Comparison of ENCODE assay signal across 7 mouse cellular contexts in the genomic region with DNA sequence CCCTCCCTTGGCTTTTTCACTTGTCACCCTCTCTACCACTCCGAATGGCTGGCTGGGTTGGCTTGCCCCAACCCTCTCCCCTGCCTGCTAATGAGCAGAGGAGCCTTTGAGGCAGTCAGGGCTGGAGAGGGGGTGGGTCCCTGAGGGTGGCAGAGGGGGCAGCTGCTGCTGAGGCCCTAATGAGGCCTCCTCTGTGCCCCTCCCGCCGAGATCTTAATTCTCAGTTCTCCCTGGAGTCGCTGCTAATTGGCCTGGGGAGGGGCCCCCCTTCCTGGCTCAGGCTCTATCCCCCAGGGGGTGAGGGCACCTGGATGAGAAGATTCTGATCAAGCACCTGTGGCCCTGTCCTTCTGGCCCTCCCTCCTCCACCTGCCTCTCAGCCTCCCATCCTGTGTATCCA. TPM values are rescaled to one million over a fixed set of nuclear protein-coding genes. Genes with fewer than 3 reads are reported as not detected.
DNase-seq lines count a peak whose midpoint lies in the region; ATAC-seq and TF ChIP-seq lines count a peak whose summit lies in the region.

No protein-coding gene starts in this region.

- H3K9ac ChIP-seq in liver, embryonic 12.5 days, result no peak overlapping the region
- no peak overlapping the region for H3K9ac ChIP-seq in liver, postnatal 0 days (replicated peaks)
- 0 out of 2 replicates have a peak overlapping the region, but pooled peaks have one; percentile 21 for H3K9ac ChIP-seq in forebrain, embryonic 12.5 days
- H3K9ac ChIP-seq in stomach, embryonic 15.5 days, result no peak overlapping the region

- H3K27me3 ChIP-seq in liver, embryonic 12.5 days (replicated peaks), result peaks cover 74% of the 10 kb centered on the region
- H3K27me3 ChIP-seq in liver, postnatal 0 days (ENCODE audit: insufficient read depth, low read length), result peaks cover 41% of the 10 kb centered on the region
- H3K27me3 ChIP-seq in forebrain, embryonic 12.5 days, result peaks cover 44% of the 10 kb centered on the region
- peaks cover 22% of the 10 kb centered on the region for H3K27me3 ChIP-seq in limb, embryonic 10.5 days (ENCODE audit: low read depth, poor library complexity, severe bottlenecking)
- 0 out of 2 replicates have a peak, but pooled peaks cover 4% of the 10 kb centered on the region for H3K27me3 ChIP-seq in stomach, embryonic 15.5 days (replicated peaks)

- TF ChIP-seq EP300 in liver, postnatal 0 days (IDR thresholded peaks at IDR 0.05; ENCODE audit: low read depth), result no peak

- H3K36me3 ChIP-seq in liver, embryonic 12.5 days, result no peaks in the 10 kb centered on the region
- H3K36me3 ChIP-seq in liver, postnatal 0 days (replicated peaks; ENCODE audit: insufficient read depth, low read length), result no peaks in the 10 kb centered on the region
- H3K36me3 ChIP-seq in forebrain, embryonic 12.5 days (replicated peaks), result no peaks in the 10 kb centered on the region
- H3K36me3 ChIP-seq in limb, embryonic 10.5 days, result peaks cover 20% of the 10 kb centered on the region
- H3K36me3 ChIP-seq in stomach, embryonic 15.5 days, result no peaks in the 10 kb centered on the region

- H3K9me3 ChIP-seq in liver, embryonic 12.5 days (replicated peaks), result no peaks in the 10 kb centered on the region
- no peaks in the 10 kb centered on the region for H3K9me3 ChIP-seq in liver, postnatal 0 days (ENCODE audit: low read length)
- no peaks in the 10 kb centered on the region for H3K9me3 ChIP-seq in forebrain, embryonic 12.5 days
- no peaks in the 10 kb centered on the region; the same call in 1 of the 2 replicates for H3K9me3 ChIP-seq in limb, embryonic 10.5 days (replicated peaks)
- no peaks in the 10 kb centered on the region for H3K9me3 ChIP-seq in stomach, embryonic 15.5 days

- 0 out of 2 replicates have a peak overlapping the region, but pooled peaks have one; percentile 2 for H3K4me2 ChIP-seq in liver, embryonic 12.5 days
- no peak overlapping the region for H3K4me2 ChIP-seq in liver, postnatal 0 days (ENCODE audit: low read depth, low read length)
- peak overlapping the region; percentile 62 for H3K4me2 ChIP-seq in forebrain, embryonic 12.5 days
- H3K4me2 ChIP-seq in stomach, embryonic 15.5 days, result peak overlapping the region; percentile 53

- no peak for DNase-seq in liver, postnatal 0 days
- DNase-seq in limb, embryonic 10.5 days (ENCODE audit: low spot score), result no peak
- no peak for DNase-seq in spleen, postnatal 14 days (ENCODE audit: low spot score in 2 of 2)
- DNase-seq in frontal cortex, postnatal 10 days (ENCODE audit: low spot score in 2 of 2), result no peak

- H3K4me3 ChIP-seq in liver, embryonic 12.5 days, result no peak overlapping the region
- H3K4me3 ChIP-seq in liver, postnatal 0 days (ENCODE audit: low read depth, low read length), result no peak overlapping the region
- H3K4me3 ChIP-seq in forebrain, embryonic 12.5 days (replicated peaks), result peak overlapping the region; percentile 28
- H3K4me3 ChIP-seq in limb, embryonic 10.5 days, result peak overlapping the region; percentile 53
- no peak overlapping the region; the same call in 1 of the 2 replicates for H3K4me3 ChIP-seq in stomach, embryonic 15.5 days (replicated peaks)

- ATAC-seq in liver, embryonic 12.5 days, result no peak
- no peak for ATAC-seq in liver, postnatal 0 days
- peak; percentile 74 for ATAC-seq in forebrain, embryonic 12.5 days (ENCODE audit: low FRiP score)
- no peak for ATAC-seq in stomach, embryonic 15.5 days (ENCODE audit: insufficient read depth, low FRiP score, low read depth)

- H3K27ac ChIP-seq in liver, embryonic 12.5 days, result no peak overlapping the region
- H3K27ac ChIP-seq in liver, postnatal 0 days (ENCODE audit: low read depth), result no peak overlapping the region
- H3K27ac ChIP-seq in forebrain, embryonic 12.5 days, result peak overlapping the region; percentile 76
- H3K27ac ChIP-seq in limb, embryonic 10.5 days, result peak overlapping the region; percentile 65
- no peak overlapping the region for H3K27ac ChIP-seq in stomach, embryonic 15.5 days

- WGBS in liver, embryonic 12.5 days (ENCODE audit: insufficient replicate concordance), result 2% methylated on average over 4 of the region's 4 CpGs
- 8% methylated on average over 4 of the region's 4 CpGs for WGBS in liver, postnatal 0 days (ENCODE audit: insufficient replicate concordance)
- WGBS in forebrain, embryonic 12.5 days, result 0% methylated on average over 4 of the region's 4 CpGs
- WGBS in limb, embryonic 10.5 days, result 0% methylated on average over 4 of the region's 4 CpGs
- WGBS in stomach, embryonic 15.5 days, result 16% methylated on average over 4 of the region's 4 CpGs

- TF ChIP-seq CTCF in liver, postnatal 0 days (IDR thresholded peaks at IDR 0.05; ENCODE audit: low read depth), result no peak

- H3K4me1 ChIP-seq in liver, embryonic 12.5 days, result peaks cover 37% of the 10 kb centered on the region
- H3K4me1 ChIP-seq in liver, postnatal 0 days (ENCODE audit: insufficient read depth), result peaks cover 10% of the 10 kb centered on the region
- H3K4me1 ChIP-seq in forebrain, embryonic 12.5 days, result peaks cover 47% of the 10 kb centered on the region
- peaks cover 57% of the 10 kb centered on the region for H3K4me1 ChIP-seq in limb, embryonic 10.5 days
- H3K4me1 ChIP-seq in stomach, embryonic 15.5 days, result peaks cover 25% of the 10 kb centered on the region

RNA-seq across cellular contexts. Expression of a gene that starts 2.7 kb away (rescaled TPM):
- polyA plus RNA-seq in liver, embryonic 12.5 days (2016; fragmentation: Nextera tagmentation; extraction: Ambion mirVana), result 0.80 and 1.7 TPM in 2 replicates
- 0.15 and 0.20 TPM in 2 replicates for polyA plus RNA-seq in liver, postnatal 0 days (2015; fragmentation: Nextera tagmentation; extraction: Ambion mirVana)
- 14.7 and 16.4 TPM in 2 replicates for polyA plus RNA-seq in forebrain, embryonic 12.5 days (2016; fragmentation: Nextera tagmentation; extraction: Ambion mirVana)
- 15.4 and 18.5 TPM in 2 replicates for polyA plus RNA-seq in limb, embryonic 10.5 days (2016; fragmentation: Nextera tagmentation; extraction: Ambion mirVana)
- 8.9 and 9.8 TPM in 2 replicates for polyA plus RNA-seq in stomach, embryonic 15.5 days (2015; fragmentation: Nextera tagmentation; extraction: Ambion mirVana)

RNA-seq across cellular contexts. Expression of a gene that starts 12.0 kb away (rescaled TPM):
- 0.86 and 1.5 TPM in 2 replicates for polyA plus RNA-seq in liver, embryonic 12.5 days (2016; fragmentation: Nextera tagmentation; extraction: Ambion mirVana)
- polyA plus RNA-seq in liver, postnatal 0 days (2015; fragmentation: Nextera tagmentation; extraction: Ambion mirVana), result 1.1 and 1.7 TPM in 2 replicates
- 0.24 and 0.51 TPM in 2 replicates for polyA plus RNA-seq in forebrain, embryonic 12.5 days (2016; fragmentation: Nextera tagmentation; extraction: Ambion mirVana)
- polyA plus RNA-seq in limb, embryonic 10.5 days (2016; fragmentation: Nextera tagmentation; extraction: Ambion mirVana), result 0.18 and 0.43 TPM in 2 replicates
- 2.4 and 2.5 TPM in 2 replicates for polyA plus RNA-seq in stomach, embryonic 15.5 days (2015; fragmentation: Nextera tagmentation; extraction: Ambion mirVana)

RNA-seq across cellular contexts. Expression of a gene that starts 19.2 kb away (rescaled TPM):
- 1.5 TPM in 2 replicates for polyA plus RNA-seq in liver, embryonic 12.5 days (2016; fragmentation: Nextera tagmentation; extraction: Ambion mirVana)
- polyA plus RNA-seq in liver, postnatal 0 days (2015; fragmentation: Nextera tagmentation; extraction: Ambion mirVana), result 0.09 TPM in 2 replicates
- polyA plus RNA-seq in forebrain, embryonic 12.5 days (2016; fragmentation: Nextera tagmentation; extraction: Ambion mirVana), result 2.6 and 3.2 TPM in 2 replicates
- polyA plus RNA-seq in limb, embryonic 10.5 days (2016; fragmentation: Nextera tagmentation; extraction: Ambion mirVana), result 7.0 and 8.2 TPM in 2 replicates
- polyA plus RNA-seq in stomach, embryonic 15.5 days (2015; fragmentation: Nextera tagmentation; extraction: Ambion mirVana), result 3.9 and 4.6 TPM in 2 replicates

RNA-seq across cellular contexts. Expression of a gene that starts 29.6 kb away (rescaled TPM):
- 91.2 and 94.4 TPM in 2 replicates for polyA plus RNA-seq in liver, embryonic 12.5 days (2016; fragmentation: Nextera tagmentation; extraction: Ambion mirVana)
- polyA plus RNA-seq in liver, postnatal 0 days (2015; fragmentation: Nextera tagmentation; extraction: Ambion mirVana), result 58.8 and 60.3 TPM in 2 replicates
- 227 and 234 TPM in 2 replicates for polyA plus RNA-seq in forebrain, embryonic 12.5 days (2016; fragmentation: Nextera tagmentation; extraction: Ambion mirVana)
- 127 and 134 TPM in 2 replicates for polyA plus RNA-seq in limb, embryonic 10.5 days (2016; fragmentation: Nextera tagmentation; extraction: Ambion mirVana)
- polyA plus RNA-seq in stomach, embryonic 15.5 days (2015; fragmentation: Nextera tagmentation; extraction: Ambion mirVana), result 101 and 113 TPM in 2 replicates

RNA-seq across cellular contexts. Expression of a gene that starts 50.2 kb away (rescaled TPM):
- 0.41 and 0.75 TPM in 2 replicates for polyA plus RNA-seq in liver, embryonic 12.5 days (2016; fragmentation: Nextera tagmentation; extraction: Ambion mirVana)
- polyA plus RNA-seq in liver, postnatal 0 days (2015; fragmentation: Nextera tagmentation; extraction: Ambion mirVana), result 0.06 and 0.09 TPM in 2 replicates
- 52.6 and 53.3 TPM in 2 replicates for polyA plus RNA-seq in forebrain, embryonic 12.5 days (2016; fragmentation: Nextera tagmentation; extraction: Ambion mirVana)
- 2.6 and 5.7 TPM in 2 replicates for polyA plus RNA-seq in limb, embryonic 10.5 days (2016; fragmentation: Nextera tagmentation; extraction: Ambion mirVana)
- polyA plus RNA-seq in stomach, embryonic 15.5 days (2015; fragmentation: Nextera tagmentation; extraction: Ambion mirVana), result 10.2 and 12.7 TPM in 2 replicates

Comparison
In these comparisons a context has a peak if more than half of its experiments do, and no peak if none do; other contexts are left out.
1. H3K27ac ChIP-seq: peak in forebrain, embryonic 12.5 days (single experiment) and limb, embryonic 10.5 days (single experiment); none in liver, embryonic 12.5 days (single experiment), liver, postnatal 0 days (single experiment) and stomach, embryonic 15.5 days (single experiment).
2. H3K4me3 ChIP-seq: peak in forebrain, embryonic 12.5 days (single experiment) and limb, embryonic 10.5 days (single experiment); none in liver, embryonic 12.5 days (single experiment), liver, postnatal 0 days (single experiment) and stomach, embryonic 15.5 days (single experiment).